Comparison of ENCODE assay signal across 8 mouse cellular contexts in genomic region chr9:120129276-120129675, GRCm38 (mm10). TPM values are rescaled to one million over a fixed set of nuclear protein-coding genes. Genes with fewer than 3 reads are reported as not detected.
A peak's percentile ranks its signal among the peaks of the same experiment; 100 is the strongest.
DNase-seq lines count a peak whose midpoint lies in the region; ATAC-seq and TF ChIP-seq lines count a peak whose summit lies in the region.
"Had no signal": no experiment of that assay in that cellular context is flagged by ENCODE, and none has a peak within 500 bp of the region (broad histone marks: within the 10 kb centered on the region; RNA-seq: fewer than 3 reads in every experiment).

No protein-coding gene starts in this region.

- H3K27ac ChIP-seq in neural tube, embryonic 11.5 days (ENCODE audit: low read depth, low read length) = no peak overlapping the region
- H3K27ac ChIP-seq in forebrain, embryonic 10.5 days = peak overlapping the region; percentile 100
- H3K27ac ChIP-seq in limb, embryonic 14.5 days (replicated peaks; ENCODE audit: low read depth, low read length) = no peak overlapping the region

- peaks cover 9% of the 10 kb centered on the region for H3K36me3 ChIP-seq in neural tube, embryonic 11.5 days (ENCODE audit: control insufficient read depth, insufficient read depth, low read length)
- peaks cover 50% of the 10 kb centered on the region for H3K36me3 ChIP-seq in forebrain, embryonic 10.5 days (replicated peaks)
- peaks cover 50% of the 10 kb centered on the region for H3K36me3 ChIP-seq in limb, embryonic 14.5 days (ENCODE audit: control insufficient read depth, insufficient read depth, low read length)

- peaks cover 11% of the 10 kb centered on the region for H3K4me1 ChIP-seq in neural tube, embryonic 11.5 days (ENCODE audit: control insufficient read depth, insufficient read depth, low read length)
- H3K4me1 ChIP-seq in forebrain, embryonic 10.5 days = peaks cover 19% of the 10 kb centered on the region
- H3K4me1 ChIP-seq in limb, embryonic 14.5 days (ENCODE audit: control insufficient read depth, insufficient read depth, low read length) = peaks cover 12% of the 10 kb centered on the region

- H3K4me3 ChIP-seq in neural tube, embryonic 11.5 days (ENCODE audit: low read depth, low read length) = peak overlapping the region; percentile 97
- peak overlapping the region; percentile 100 for H3K4me3 ChIP-seq in forebrain, embryonic 10.5 days
- peak overlapping the region; percentile 100 for H3K4me3 ChIP-seq in limb, embryonic 14.5 days (replicated peaks; ENCODE audit: low read length)

- no peak for TF ChIP-seq POLR2A in limb, embryonic 14.5 days (IDR thresholded peaks at IDR 0.05; ENCODE audit: borderline replicate concordance, extremely low read depth, insufficient read depth, insufficient read length)

- H3K9me3 ChIP-seq in neural tube, embryonic 11.5 days (ENCODE audit: control insufficient read depth, low read length) = no peaks in the 10 kb centered on the region
- H3K9me3 ChIP-seq in forebrain, embryonic 10.5 days = no peaks in the 10 kb centered on the region
- H3K9me3 ChIP-seq in limb, embryonic 14.5 days (ENCODE audit: control insufficient read depth, low read length) = no peaks in the 10 kb centered on the region

- no peaks in the 10 kb centered on the region for H3K27me3 ChIP-seq in neural tube, embryonic 11.5 days (ENCODE audit: control insufficient read depth, insufficient read depth, low read length)
- no peaks in the 10 kb centered on the region for H3K27me3 ChIP-seq in forebrain, embryonic 10.5 days (ENCODE audit: poor library complexity, severe bottlenecking)
- no peaks in the 10 kb centered on the region for H3K27me3 ChIP-seq in limb, embryonic 14.5 days (ENCODE audit: control insufficient read depth, insufficient read depth, low read length)

- H3K4me2 ChIP-seq in neural tube, embryonic 11.5 days (ENCODE audit: low read depth) = peak overlapping the region; percentile 80
- H3K4me2 ChIP-seq in limb, embryonic 14.5 days (replicated peaks; ENCODE audit: low read depth, low read length, severe bottlenecking) = peak overlapping the region; percentile 68

- ATAC-seq in neural tube, embryonic 11.5 days (ENCODE audit: insufficient read depth, low FRiP score, low TSS enrichment) = no peak
- ATAC-seq in limb, embryonic 14.5 days (ENCODE audit: low FRiP score, low read depth) = no peak
- ATAC-seq in granulocyte monocyte progenitor cell, adult 5-6 weeks (replicated peaks; ENCODE audit: poor library complexity, severe bottlenecking) = no peak

- WGBS in neural tube, embryonic 11.5 days = 72% methylated on average over 10 of the region's 10 CpGs
- WGBS in forebrain, embryonic 10.5 days = 79% methylated on average over 10 of the region's 10 CpGs
- WGBS in limb, embryonic 14.5 days = 73% methylated on average over 10 of the region's 10 CpGs

- peak overlapping the region; percentile 97 for H3K9ac ChIP-seq in neural tube, embryonic 11.5 days (ENCODE audit: low read length)
- H3K9ac ChIP-seq in limb, embryonic 14.5 days (ENCODE audit: low read depth, low read length, severe bottlenecking) = peak overlapping the region; percentile 99

- no peak for DNase-seq in neural tube, embryonic 11.5 days (ENCODE audit: low spot score)
- DNase-seq in neural tube, embryonic 10.5 days (ENCODE audit: extremely low spot score, low spot score) = no peak
- DNase-seq in forebrain, embryonic 10.5 days (ENCODE audit: extremely low spot score, low spot score) = no peak
- no peak for DNase-seq in limb, embryonic 14.5 days (ENCODE audit: low spot score)
- DNase-seq in adrenal gland, postnatal 14 days = no peak
- no peak for DNase-seq in urinary bladder, adult 2 months (ENCODE audit: low spot score)
- DNase-seq: kidney, adult 2 months had no signal

RNA-seq across cellular contexts. Expression of gene Rpsa, which starts 1.8 kb away (rescaled TPM):
- 1,461 and 1,514 TPM in 2 replicates for polyA plus RNA-seq in neural tube, embryonic 11.5 days (2014; fragmentation: Nextera tagmentation; extraction: Ambion mirVana)
- polyA plus RNA-seq in forebrain, embryonic 10.5 days (2016; fragmentation: Nextera tagmentation; extraction: Ambion mirVana) = 1,594 and 1,616 TPM in 2 replicates
- polyA plus RNA-seq in limb, embryonic 14.5 days (2012; rRNA removed) = 2,717 and 3,331 TPM in 2 replicates
- polyA plus RNA-seq in limb, embryonic 14.5 days (2014; fragmentation: Nextera tagmentation; extraction: Ambion mirVana) = 2,066 and 2,128 TPM in 2 replicates
- total RNA-seq in adrenal gland, postnatal 14 days (2021) = 729 and 883 TPM in 2 replicates
- polyA plus RNA-seq in urinary bladder, adult 2 months (2012; rRNA removed) = 1,805 and 1,865 TPM in 2 replicates
- total RNA-seq in granulocyte monocyte progenitor cell, adult 5-6 weeks (2014; fragmentation: Nextera tagmentation) = 2,951 and 3,504 TPM in 2 replicates
- total RNA-seq in granulocyte monocyte progenitor cell, adult 5-6 weeks (2017) = 3,677 and 4,904 TPM in 2 replicates

RNA-seq across cellular contexts. Expression of gene Slc25a38, which starts 19.1 kb away (rescaled TPM):
- polyA plus RNA-seq in neural tube, embryonic 11.5 days (2014; fragmentation: Nextera tagmentation; extraction: Ambion mirVana) = 35.5 and 35.8 TPM in 2 replicates
- polyA plus RNA-seq in forebrain, embryonic 10.5 days (2016; fragmentation: Nextera tagmentation; extraction: Ambion mirVana) = 40.8 and 44.3 TPM in 2 replicates
- polyA plus RNA-seq in limb, embryonic 14.5 days (2012; rRNA removed) = 31.9 and 34.9 TPM in 2 replicates
- 25.7 and 26.0 TPM in 2 replicates for polyA plus RNA-seq in limb, embryonic 14.5 days (2014; fragmentation: Nextera tagmentation; extraction: Ambion mirVana)
- total RNA-seq in adrenal gland, postnatal 14 days (2021) = 21.6 and 22.6 TPM in 2 replicates
- 23.8 and 25.0 TPM in 2 replicates for polyA plus RNA-seq in urinary bladder, adult 2 months (2012; rRNA removed)
- total RNA-seq in granulocyte monocyte progenitor cell, adult 5-6 weeks (2014; fragmentation: Nextera tagmentation) = 10.7 and 14.5 TPM in 2 replicates
- total RNA-seq in granulocyte monocyte progenitor cell, adult 5-6 weeks (2017) = 11.5 and 15.1 TPM in 2 replicates

RNA-seq across cellular contexts. Expression of gene Mobp, which starts 20.2 kb away (rescaled TPM):
- not detected in 2 replicates for polyA plus RNA-seq in neural tube, embryonic 11.5 days (2014; fragmentation: Nextera tagmentation; extraction: Ambion mirVana)
- polyA plus RNA-seq in forebrain, embryonic 10.5 days (2016; fragmentation: Nextera tagmentation; extraction: Ambion mirVana) = 1.7 and 1.9 TPM in 2 replicates
- not detected in 2 replicates for polyA plus RNA-seq in limb, embryonic 14.5 days (2012; rRNA removed)
- not detected in 2 replicates for polyA plus RNA-seq in limb, embryonic 14.5 days (2014; fragmentation: Nextera tagmentation; extraction: Ambion mirVana)
- total RNA-seq in adrenal gland, postnatal 14 days (2021) = 0.15 TPM in 1 of 2 replicates, not detected in the other
- 0.85 and 1.2 TPM in 2 replicates for polyA plus RNA-seq in urinary bladder, adult 2 months (2012; rRNA removed)
- not detected in 2 replicates for total RNA-seq in granulocyte monocyte progenitor cell, adult 5-6 weeks (2014; fragmentation: Nextera tagmentation)
- total RNA-seq in granulocyte monocyte progenitor cell, adult 5-6 weeks (2017) = not detected in 2 replicates
- polyA plus RNA-seq: kidney, adult 2 months had no signal

RNA-seq across cellular contexts. Expression of gene Ccr8, which starts 37.4 kb away (rescaled TPM):
- polyA plus RNA-seq in neural tube, embryonic 11.5 days (2014; fragmentation: Nextera tagmentation; extraction: Ambion mirVana) = not detected in 2 replicates
- polyA plus RNA-seq in forebrain, embryonic 10.5 days (2016; fragmentation: Nextera tagmentation; extraction: Ambion mirVana) = not detected in 2 replicates
- 1.6 and 2.4 TPM in 2 replicates for polyA plus RNA-seq in limb, embryonic 14.5 days (2012; rRNA removed)
- 3.4 and 4.0 TPM in 2 replicates for polyA plus RNA-seq in limb, embryonic 14.5 days (2014; fragmentation: Nextera tagmentation; extraction: Ambion mirVana)
- 0.41 TPM in 1 of 2 replicates, not detected in the other for total RNA-seq in adrenal gland, postnatal 14 days (2021)
- polyA plus RNA-seq in urinary bladder, adult 2 months (2012; rRNA removed) = 0.12 TPM in 1 of 2 replicates, not detected in the other
- total RNA-seq in granulocyte monocyte progenitor cell, adult 5-6 weeks (2014; fragmentation: Nextera tagmentation) = not detected in 2 replicates
- total RNA-seq in granulocyte monocyte progenitor cell, adult 5-6 weeks (2017) = not detected in 2 replicates

RNA-seq across cellular contexts. Expression of gene Cx3cr1, which starts 59.6 kb away (rescaled TPM):
- polyA plus RNA-seq in neural tube, embryonic 11.5 days (2014; fragmentation: Nextera tagmentation; extraction: Ambion mirVana) = 2.7 and 2.9 TPM in 2 replicates
- 4.7 and 4.8 TPM in 2 replicates for polyA plus RNA-seq in forebrain, embryonic 10.5 days (2016; fragmentation: Nextera tagmentation; extraction: Ambion mirVana)
- polyA plus RNA-seq in limb, embryonic 14.5 days (2012; rRNA removed) = 11.0 and 12.3 TPM in 2 replicates
- 10.1 and 12.5 TPM in 2 replicates for polyA plus RNA-seq in limb, embryonic 14.5 days (2014; fragmentation: Nextera tagmentation; extraction: Ambion mirVana)
- 2.4 and 3.8 TPM in 2 replicates for total RNA-seq in adrenal gland, postnatal 14 days (2021)
- polyA plus RNA-seq in urinary bladder, adult 2 months (2012; rRNA removed) = 2.9 and 3.1 TPM in 2 replicates
- total RNA-seq in granulocyte monocyte progenitor cell, adult 5-6 weeks (2014; fragmentation: Nextera tagmentation) = 8.9 and 10.5 TPM in 2 replicates
- total RNA-seq in granulocyte monocyte progenitor cell, adult 5-6 weeks (2017) = 10.5 and 11.3 TPM in 2 replicates
